ENCODE assay signal across 8 mouse cellular contexts in genomic region chr1:143702741-143703262, GRCm38 (mm10). TPM values are rescaled to one million over a fixed set of nuclear protein-coding genes. Genes with fewer than 3 reads are reported as not detected.
DNase-seq lines count a peak whose midpoint lies in the region; ATAC-seq and TF ChIP-seq lines count a peak whose summit lies in the region.

Gene Cdc73, minus strand, starts transcription at chr1:143702893.

- H3K27me3 ChIP-seq in lung, embryonic 15.5 days = no peaks in the 10 kb centered on the region

- no peaks in the 10 kb centered on the region for H3K4me1 ChIP-seq in lung, embryonic 15.5 days
- H3K4me1 ChIP-seq in olfactory bulb, adult 2 months (ENCODE audit: control insufficient read depth, insufficient read depth, low read length) = no peaks in the 10 kb centered on the region

- H3K27ac ChIP-seq in lung, embryonic 15.5 days = peak within 1 kb of the TSS; percentile 96
- H3K27ac ChIP-seq in olfactory bulb, adult 2 months (ENCODE audit: insufficient read depth, low read depth, low read length) = peak within 1 kb of the TSS; percentile 82; the same call in 1 of the 2 replicates

- ATAC-seq in hematopoietic stem cell, adult 5-6 weeks (replicated peaks in 1 of 2; ENCODE audit: insufficient read depth in 1 of 2, low FRiP score in 2 of 2, low TSS enrichment in 1 of 2, low read depth in 1 of 2, poor library complexity in 2 of 2, severe bottlenecking in 2 of 2) = peak; percentile 92 to 95
- peak; percentile 99 for ATAC-seq in lung, embryonic 15.5 days (ENCODE audit: borderline replicate concordance, extremely low read depth, low FRiP score, low TSS enrichment)

- peaks cover 6% of the 10 kb centered on the region; the same call in 1 of the 2 replicates for H3K36me3 ChIP-seq in lung, embryonic 15.5 days

- DNase-seq in MN1 (ENCODE audit: low spot score) = peak; percentile 91
- peak; percentile 88 for DNase-seq in cerebellum, adult 8-10 months
- peak; percentile 88 for DNase-seq in forelimb bud, embryonic 11.5 days (ENCODE audit: low read depth, low spot score)
- DNase-seq in layer of hippocampus, adult 9-10 months (ENCODE audit: low spot score) = peak; percentile 71
- DNase-seq in thymus, adult 18-20 months = peak; percentile 86 to 87

- peak within 1 kb of the TSS; percentile 79 for H3K4me2 ChIP-seq in lung, embryonic 15.5 days

- peak within 1 kb of the TSS; percentile 85 for H3K4me3 ChIP-seq in lung, embryonic 15.5 days
- peak within 1 kb of the TSS; percentile 100 for H3K4me3 ChIP-seq in olfactory bulb, adult 2 months (ENCODE audit: insufficient read depth, low read depth, low read length)

- peak within 1 kb of the TSS; percentile 92 for H3K9ac ChIP-seq in lung, embryonic 15.5 days

- TF ChIP-seq POLR2A in olfactory bulb, adult 2 months (IDR thresholded peaks at IDR 0.05; ENCODE audit: insufficient read depth, low read depth, low read length) = peak; percentile 58

- no peaks in the 10 kb centered on the region for H3K9me3 ChIP-seq in lung, embryonic 15.5 days

- under 1% methylated on average over 57 of the region's 74 CpGs for WGBS in lung, embryonic 15.5 days
- under 1% methylated on average over 74 of the region's 74 CpGs for WGBS in olfactory bulb, adult 2 months

- TF ChIP-seq CTCF in olfactory bulb, adult 2 months (IDR thresholded peaks at IDR 0.05; ENCODE audit: insufficient read depth, low read depth, low read length) = peak; percentile 72

RNA-seq across cellular contexts. Expression of gene Cdc73, which starts in this region (rescaled TPM):
- total RNA-seq in hematopoietic stem cell, adult 5-6 weeks (2017) = 18.1 and 23.9 TPM in 2 replicates
- polyA plus RNA-seq in lung, embryonic 15.5 days (2015; fragmentation: Nextera tagmentation; extraction: Ambion mirVana) = 28.3 and 32.3 TPM in 2 replicates
- not detected in 2 replicates for polyA plus RNA-seq in olfactory bulb, adult 2 months (2012; ENCODE audit: insufficient read depth, insufficient read length, low replicate concordance, missing spikeins)

Comparison
In these comparisons a context has a peak if more than half of its experiments do, and no peak if none do; other contexts are left out.
1. Peak in every context shown above with its lines: DNase-seq, ATAC-seq, H3K4me3 ChIP-seq and H3K27ac ChIP-seq.